ENCODE assay signal across 8 mouse cellular contexts in genomic region chr10:64084465-64084864, GRCm38 (mm10). TPM values are rescaled to one million over a fixed set of nuclear protein-coding genes. Genes with fewer than 3 reads are reported as not detected.
DNase-seq lines count a peak whose midpoint lies in the region; ATAC-seq and TF ChIP-seq lines count a peak whose summit lies in the region.
"Had no signal": no experiment of that assay in that cellular context is flagged by ENCODE, and none has a peak within 500 bp of the region (broad histone marks: within the 10 kb centered on the region; RNA-seq: fewer than 3 reads in every experiment).

No protein-coding gene starts in this region.

- no peaks in the 10 kb centered on the region for H3K4me1 ChIP-seq in liver, embryonic 14.5 days (replicated peaks; ENCODE audit: control insufficient read depth in 2 of 2, insufficient read depth in 2 of 2, low read length in 1 of 2)
- no peaks in the 10 kb centered on the region for H3K4me1 ChIP-seq in liver, embryonic 11.5 days (replicated peaks; ENCODE audit: control insufficient read depth, insufficient read depth, low read length)
- H3K4me1 ChIP-seq in forebrain, postnatal 0 days (ENCODE audit: insufficient read depth): no peaks in the 10 kb centered on the region
- peaks cover 9% of the 10 kb centered on the region; the same call in 1 of the 2 replicates for H3K4me1 ChIP-seq in neural tube, embryonic 14.5 days (ENCODE audit: control insufficient read depth, insufficient read depth, low read length)

- WGBS in liver, embryonic 14.5 days (ENCODE audit: insufficient replicate concordance): 36% methylated on average over 4 of the region's 4 CpGs
- WGBS in liver, embryonic 11.5 days: 48% methylated on average over 4 of the region's 4 CpGs
- WGBS in forebrain, postnatal 0 days: 18% methylated on average over 4 of the region's 4 CpGs
- 37% methylated on average over 4 of the region's 4 CpGs for WGBS in neural tube, embryonic 14.5 days

- H3K27me3 ChIP-seq in liver, embryonic 14.5 days (ENCODE audit: control insufficient read depth, insufficient read depth, low read length): peaks cover 5% of the 10 kb centered on the region; the same call in 1 of the 2 replicates
- H3K27me3 ChIP-seq in liver, embryonic 11.5 days (replicated peaks; ENCODE audit: control insufficient read depth, insufficient read depth, low read length): peaks cover 17% of the 10 kb centered on the region
- H3K27me3 ChIP-seq in forebrain, postnatal 0 days (ENCODE audit: insufficient read depth, low read length): no peaks in the 10 kb centered on the region
- peaks cover 2% of the 10 kb centered on the region; the same call in 1 of the 2 replicates for H3K27me3 ChIP-seq in neural tube, embryonic 14.5 days (ENCODE audit: control insufficient read depth, insufficient read depth, low read length)

- H3K27ac ChIP-seq in liver, embryonic 14.5 days: no peak overlapping the region
- H3K27ac ChIP-seq in liver, embryonic 11.5 days (ENCODE audit: low read depth, low read length): no peak overlapping the region
- H3K27ac ChIP-seq in forebrain, postnatal 0 days (ENCODE audit: low read depth, low read length): no peak overlapping the region
- no peak overlapping the region for H3K27ac ChIP-seq in neural tube, embryonic 14.5 days (ENCODE audit: low read depth, low read length)
- H3K27ac ChIP-seq: embryonic facial prominence, embryonic 12.5 days had no signal

- H3K4me2 ChIP-seq in liver, embryonic 14.5 days (ENCODE audit: low read depth): no peak overlapping the region
- H3K4me2 ChIP-seq in liver, embryonic 11.5 days: no peak overlapping the region
- H3K4me2 ChIP-seq in forebrain, postnatal 0 days (ENCODE audit: low read depth): peak overlapping the region; percentile 81
- H3K4me2 ChIP-seq in neural tube, embryonic 14.5 days (ENCODE audit: low read depth, low read length): peak overlapping the region; percentile 88

- TF ChIP-seq EP300 in liver, embryonic 14.5 days (IDR thresholded peaks at IDR 0.05; ENCODE audit: low read depth): no peak

- ATAC-seq in liver, embryonic 14.5 days (ENCODE audit: insufficient read depth): no peak
- ATAC-seq in liver, embryonic 11.5 days (replicated peaks; ENCODE audit: low FRiP score): no peak
- no peak for ATAC-seq in forebrain, postnatal 0 days
- ATAC-seq in neural tube, embryonic 14.5 days (ENCODE audit: low read depth): no peak

- no peaks in the 10 kb centered on the region for H3K9me3 ChIP-seq in liver, embryonic 14.5 days (ENCODE audit: control insufficient read depth, low read length)
- H3K9me3 ChIP-seq in liver, embryonic 11.5 days (ENCODE audit: control insufficient read depth, low read length): no peaks in the 10 kb centered on the region
- H3K9me3 ChIP-seq in forebrain, postnatal 0 days (ENCODE audit: low read length): no peaks in the 10 kb centered on the region
- no peaks in the 10 kb centered on the region for H3K9me3 ChIP-seq in neural tube, embryonic 14.5 days (ENCODE audit: control insufficient read depth, low read length)
- H3K9me3 ChIP-seq: embryonic facial prominence, embryonic 12.5 days had no signal

- no peak overlapping the region for H3K4me3 ChIP-seq in liver, embryonic 14.5 days (ENCODE audit: insufficient read depth in 1 of 2, low read depth in 2 of 2, low read length in 2 of 2)
- H3K4me3 ChIP-seq in liver, embryonic 11.5 days (ENCODE audit: low read depth, low read length): no peak overlapping the region
- H3K4me3 ChIP-seq in forebrain, postnatal 0 days (ENCODE audit: low read depth, low read length): peak overlapping the region; percentile 57; the same call in 1 of the 2 replicates
- peak overlapping the region; percentile 19 for H3K4me3 ChIP-seq in neural tube, embryonic 14.5 days (ENCODE audit: low read depth, low read length)
- H3K4me3 ChIP-seq: embryonic facial prominence, embryonic 12.5 days had no signal

- peak; percentile 71 for TF ChIP-seq CTCF in liver, embryonic 14.5 days (IDR thresholded peaks at IDR 0.05; ENCODE audit: low read depth)
- TF ChIP-seq CTCF in forebrain, postnatal 0 days (IDR thresholded peaks at IDR 0.05; ENCODE audit: low read depth): peak; percentile 100

- no peak overlapping the region for H3K9ac ChIP-seq in liver, embryonic 14.5 days (replicated peaks)
- no peak overlapping the region for H3K9ac ChIP-seq in liver, embryonic 11.5 days (ENCODE audit: low read depth, low read length)
- peak overlapping the region; percentile 22; the same call in 1 of the 2 replicates for H3K9ac ChIP-seq in forebrain, postnatal 0 days
- no peak overlapping the region for H3K9ac ChIP-seq in neural tube, embryonic 14.5 days (replicated peaks; ENCODE audit: low read depth, low read length)
- H3K9ac ChIP-seq: embryonic facial prominence, embryonic 12.5 days had no signal

- H3K36me3 ChIP-seq in liver, embryonic 14.5 days (replicated peaks; ENCODE audit: control insufficient read depth, insufficient read depth, low read depth): no peaks in the 10 kb centered on the region
- H3K36me3 ChIP-seq in liver, embryonic 11.5 days (ENCODE audit: control insufficient read depth, insufficient read depth, low read length): no peaks in the 10 kb centered on the region
- no peaks in the 10 kb centered on the region for H3K36me3 ChIP-seq in forebrain, postnatal 0 days (ENCODE audit: insufficient read depth)
- H3K36me3 ChIP-seq in neural tube, embryonic 14.5 days (ENCODE audit: control insufficient read depth, insufficient read depth, low read length): no peaks in the 10 kb centered on the region
- H3K36me3 ChIP-seq: embryonic facial prominence, embryonic 12.5 days had no signal

- DNase-seq in liver, embryonic 14.5 days (ENCODE audit: low read depth in 3 of 3, low spot score in 3 of 3): no peak
- DNase-seq in liver, embryonic 11.5 days (ENCODE audit: low spot score): no peak
- DNase-seq in brain, adult 2 months (ENCODE audit: low read depth, low spot score): peak; percentile 82
- peak; percentile 84 for DNase-seq in forebrain, postnatal 0 days
- DNase-seq in adrenal gland, postnatal 14 days: no peak
- no peak for DNase-seq in layer of hippocampus, postnatal 36 days

RNA-seq across cellular contexts. Expression of gene Lrrtm3, which starts 5.6 kb away (rescaled TPM):
- polyA plus RNA-seq in liver, embryonic 14.5 days (2012; rRNA removed): 0.01 TPM in 1 of 2 replicates, not detected in the other
- not detected in 2 replicates for polyA plus RNA-seq in liver, embryonic 14.5 days (2014; fragmentation: Nextera tagmentation; extraction: Ambion mirVana)
- 0.43 and 0.52 TPM in 2 replicates for polyA plus RNA-seq in liver, embryonic 11.5 days (2014; fragmentation: Nextera tagmentation; extraction: Ambion mirVana)
- total RNA-seq in forebrain, postnatal 0 days (2014; rRNA removed): 26.0 and 29.9 TPM in 2 replicates
- polyA plus RNA-seq in forebrain, postnatal 0 days (2015; fragmentation: Nextera tagmentation; extraction: Ambion mirVana): 12.2 and 25.8 TPM in 2 replicates
- polyA plus RNA-seq in neural tube, embryonic 14.5 days (2014; fragmentation: Nextera tagmentation; extraction: Ambion mirVana): 33.2 and 50.0 TPM in 2 replicates
- total RNA-seq in adrenal gland, postnatal 14 days (2021): 0.30 and 1.2 TPM in 2 replicates
- 10 to 100 TPM; 19.7 to 23.6 TPM for total RNA-seq in layer of hippocampus, postnatal 36 days (2021)

Comparison
In these comparisons a context has a peak if more than half of its experiments do, and no peak if none do; other contexts are left out.
1. DNase-seq: peak in brain, adult 2 months (single experiment) and forebrain, postnatal 0 days (single experiment); none in liver, embryonic 14.5 days (0 of 3), liver, embryonic 11.5 days (single experiment), adrenal gland, postnatal 14 days (single experiment) and layer of hippocampus, postnatal 36 days (0 of 2).
2. H3K4me2 ChIP-seq: peak in forebrain, postnatal 0 days (single experiment) and neural tube, embryonic 14.5 days (single experiment); none in liver, embryonic 14.5 days (single experiment) and liver, embryonic 11.5 days (single experiment).
3. H3K4me3 ChIP-seq: peak in forebrain, postnatal 0 days (single experiment) and neural tube, embryonic 14.5 days (single experiment); none in liver, embryonic 14.5 days (0 of 2) and liver, embryonic 11.5 days (single experiment).